Mouse (Mus musculus) embryonic facial prominence, embryonic 10.5 days (tissue): ENCODE measurements around the gene Rhob. TPM values are rescaled to one million over a fixed set of nuclear protein-coding genes. Genes with fewer than 3 reads are reported as not detected.

Experiments
- DNase-seq: peaks from one replicate; pipeline ENCODE4 v3.0.0-alpha.2; 2017; ENCODE audit warnings: low spot score
- H3K27ac ChIP-seq: fragments of 300-500 bp; sonication (generic); replicated peaks from 2 replicates; pipeline ENCODE4 v1.5.1; 2016; ENCODE audit warnings: mild to moderate bottlenecking
- H3K27me3 ChIP-seq: fragments of 300-500 bp; sonication (generic); replicated peaks from 2 replicates; pipeline ENCODE4 v1.6.1; 2016; ENCODE audit warnings: low read depth, mild to moderate bottlenecking; ENCODE audit not compliant: poor library complexity, severe bottlenecking
- H3K36me3 ChIP-seq: fragments of 300-500 bp; sonication (generic); replicated peaks from 2 replicates; pipeline ENCODE4 v1.6.1; 2016; ENCODE audit warnings: mild to moderate bottlenecking, moderate library complexity
- H3K4me1 ChIP-seq: fragments of 300-500 bp; sonication (generic); 2 replicates; pipeline ENCODE4 v1.6.1; 2016
- H3K4me3 ChIP-seq: fragments of 300-500 bp; sonication (generic); 2 replicates; pipeline ENCODE4 v1.5.1; 2016; ENCODE audit warnings: mild to moderate bottlenecking, moderate library complexity
- H3K9me3 ChIP-seq: fragments of 300-500 bp; sonication (generic); 2 replicates; pipeline ENCODE4 v1.6.1; 2016; ENCODE audit warnings: mild to moderate bottlenecking
- WGBS: fragments of 180-500 bp; shearing (Covaris S2); methylation state at CpG from one replicate; pipeline ENCODE4 v1.1.7; 2016; 5-methylcytosine and 5-hydroxymethylcytosine counted together
- polyA plus RNA-seq: library from polyadenylated mRNA; unstranded; fragments of >200 nt; fragmentation: Nextera tagmentation; extraction: Ambion mirVana; gene quantifications from 2 replicates; pipeline ENCODE4 v1.2.1, GENCODE M21; 2016

Gene Rhob
- polyA plus RNA-seq, 1 experiment from 2014 or later = 24.8 TPM

GRCm38 (mm10) chr12:8500597-8501570 lies 1.1 kb upstream of the Rhob start:
- Histone ChIP-seq H3K4me1 (peaks cover 44% of the 10 kb centered on the region), H3K27ac (peak overlapping the region; percentile 98), H3K9me3 (no peaks in the 10 kb centered on the region), H3K36me3 (no peaks in the 10 kb centered on the region), H3K27me3 (no peaks in the 10 kb centered on the region), H3K4me3 (peak overlapping the region; percentile 75)
- WGBS = 51% methylated on average over 17 of the region's 17 CpGs
- peak; percentile 40 for DNase-seq

- Histone ChIP-seq H3K36me3 (no peaks in the 10 kb centered on the region), H3K9me3 (no peaks in the 10 kb centered on the region), H3K4me1 (peaks cover 48% of the 10 kb centered on the region), H3K27me3 (no peaks in the 10 kb centered on the region), H3K27ac (peak overlapping the region; percentile 98), H3K4me3 (peak overlapping the region; percentile 75)
- WGBS = under 1% methylated on average over 99 of the region's 99 CpGs
- peak; percentile 77 for DNase-seq
Observed at GRCm38 (mm10) chr12:8499001-8499870, 573 bp downstream of the Rhob start.

GRCm38 (mm10) chr12:8498591-8499000 lies 1.2 kb downstream of the Rhob start:
- peaks cover 48% of the 10 kb centered on the region for H3K4me1 ChIP-seq
- H3K4me3 ChIP-seq = peak overlapping the region; percentile 75
- no peaks in the 10 kb centered on the region for H3K27me3 ChIP-seq
- peak; percentile 62 for DNase-seq
- WGBS = 3% methylated on average over 13 of the region's 13 CpGs
- H3K36me3 ChIP-seq = no peaks in the 10 kb centered on the region
- H3K9me3 ChIP-seq = no peaks in the 10 kb centered on the region
- peak overlapping the region; percentile 98 for H3K27ac ChIP-seq

GRCm38 (mm10) chr12:8498148-8498571 lies 1.6 kb downstream of the Rhob start:
- Histone ChIP-seq H3K4me1 (peaks cover 48% of the 10 kb centered on the region), H3K36me3 (no peaks in the 10 kb centered on the region), H3K27me3 (no peaks in the 10 kb centered on the region), H3K4me3 (peak overlapping the region; percentile 75), H3K9me3 (no peaks in the 10 kb centered on the region), H3K27ac (peak overlapping the region; percentile 98)
- 16% methylated on average over 8 of the region's 8 CpGs for WGBS
- no peak for DNase-seq

- Histone ChIP-seq H3K9me3 (no peaks in the 10 kb centered on the region), H3K36me3 (no peaks in the 10 kb centered on the region), H3K27me3 (no peaks in the 10 kb centered on the region), H3K4me1 (peaks cover 48% of the 10 kb centered on the region), H3K4me3 (peak overlapping the region; percentile 75), H3K27ac (no peak overlapping the region)
- DNase-seq = no peak
- WGBS = 21% methylated on average over 2 of the region's 2 CpGs
Observed at GRCm38 (mm10) chr12:8497314-8497706, 2.5 kb downstream of the Rhob start.

- Histone ChIP-seq H3K36me3 (no peaks in the 10 kb centered on the region), H3K27ac (peak overlapping the region; percentile 72; the same call in 1 of the 2 replicates), H3K4me3 (peak overlapping the region; percentile 75), H3K4me1 (peaks cover 52% of the 10 kb centered on the region), H3K27me3 (no peaks in the 10 kb centered on the region), H3K9me3 (no peaks in the 10 kb centered on the region)
- 38% methylated on average over 2 of the region's 2 CpGs for WGBS
- no peak for DNase-seq
Observed at GRCm38 (mm10) chr12:8496679-8497313, 3.0 kb downstream of the Rhob start.

- no peaks in the 10 kb centered on the region for H3K27me3 ChIP-seq
- H3K4me1 ChIP-seq = peaks cover 51% of the 10 kb centered on the region
- peak; percentile 66 for DNase-seq
- no peaks in the 10 kb centered on the region for H3K36me3 ChIP-seq
- WGBS = 31% methylated on average over 15 of the region's 15 CpGs
- peak overlapping the region; percentile 75 for H3K4me3 ChIP-seq
- no peaks in the 10 kb centered on the region for H3K9me3 ChIP-seq
- H3K27ac ChIP-seq = peak overlapping the region; percentile 72
Observed at GRCm38 (mm10) chr12:8495881-8496678, 3.7 kb downstream of the Rhob start.

- Histone ChIP-seq H3K4me3 (no peak overlapping the region), H3K27ac (no peak overlapping the region), H3K36me3 (no peaks in the 10 kb centered on the region), H3K9me3 (no peaks in the 10 kb centered on the region), H3K4me1 (peaks cover 40% of the 10 kb centered on the region), H3K27me3 (no peaks in the 10 kb centered on the region)
- WGBS = 87% methylated on average over 3 of the region's 3 CpGs
- DNase-seq = no peak
Observed at GRCm38 (mm10) chr12:8494675-8495074, 5.1 kb downstream of the Rhob start.

- Histone ChIP-seq H3K27me3 (no peaks in the 10 kb centered on the region), H3K27ac (no peak overlapping the region), H3K4me1 (peaks cover 39% of the 10 kb centered on the region), H3K36me3 (no peaks in the 10 kb centered on the region), H3K4me3 (no peak overlapping the region), H3K9me3 (no peaks in the 10 kb centered on the region)
- no peak for DNase-seq
- WGBS = 70% methylated on average over 3 of the region's 3 CpGs
Observed at GRCm38 (mm10) chr12:8493386-8493785, 6.4 kb downstream of the Rhob start.

GRCm38 (mm10) chr12:8489098-8489497 lies 10.7 kb downstream of the Rhob start:
- Histone ChIP-seq H3K4me3 (no peak overlapping the region), H3K36me3 (no peaks in the 10 kb centered on the region), H3K27me3 (no peaks in the 10 kb centered on the region), H3K27ac (no peak overlapping the region), H3K4me1 (peaks cover 13% of the 10 kb centered on the region), H3K9me3 (no peaks in the 10 kb centered on the region)
- DNase-seq = no peak
- WGBS = 70% methylated on average over 4 of the region's 4 CpGs

- no peak for DNase-seq
- H3K4me3 ChIP-seq = no peak overlapping the region
- no peak overlapping the region for H3K27ac ChIP-seq
- WGBS = 87% methylated on average over 4 of the region's 4 CpGs
- H3K4me1 ChIP-seq = peaks cover 13% of the 10 kb centered on the region
- no peaks in the 10 kb centered on the region for H3K36me3 ChIP-seq
- H3K9me3 ChIP-seq = no peaks in the 10 kb centered on the region
- H3K27me3 ChIP-seq = no peaks in the 10 kb centered on the region
Observed at GRCm38 (mm10) chr12:8488652-8488980, 11.2 kb downstream of the Rhob start.
